Mouse (Mus musculus): ENCODE measurements around the gene Aifm2.

Aifm2 gene

GRCm38 (mm10) chr10:61764689-61765088 is 49.6 kb downstream of the Aifm2 start:
- no peak for DNase-seq (ENCODE audit: low spot score in 2 of 2)

- DNase-seq (ENCODE audit: low spot score in 2 of 2) = no peak
Measured at GRCm38 (mm10) chr10:61765558-61765957, 50.5 kb downstream of the Aifm2 start.

- no peak for DNase-seq (ENCODE audit: low spot score in 2 of 2)
Measured at GRCm38 (mm10) chr10:61766806-61767205, 51.7 kb downstream of the Aifm2 start.

GRCm38 (mm10) chr10:61781461-61782128 is 66.5 kb downstream of the Aifm2 start:
- DNase-seq (ENCODE audit: low spot score in 2 of 2) = no peak

GRCm38 (mm10) chr10:61782799-61783611 is 67.9 kb downstream of the Aifm2 start:
- DNase-seq (ENCODE audit: low spot score in 2 of 2) = peak; percentile 51 to 62

GRCm38 (mm10) chr10:61783621-61784251 is 68.7 kb downstream of the Aifm2 start, which contains the start of gene H2afy2:
TSS of gene H2afy2 (minus strand) at chr10:61784147.
- peak; percentile 57 to 58 for DNase-seq (ENCODE audit: low spot score in 2 of 2)

GRCm38 (mm10) chr10:61784414-61784813 is 69.4 kb downstream of the Aifm2 start:
- DNase-seq (ENCODE audit: low spot score in 2 of 2) = no peak

- no peak for DNase-seq (ENCODE audit: low spot score in 2 of 2)
Measured at GRCm38 (mm10) chr10:61787541-61788313, 72.7 kb downstream of the Aifm2 start.

GRCm38 (mm10) chr10:61788499-61788898 is 73.4 kb downstream of the Aifm2 start:
- DNase-seq (ENCODE audit: low spot score in 2 of 2) = no peak
